Mouse (Mus musculus) limb, embryonic 13.5 days (tissue): ENCODE measurements at regions not wholly inside any gene's neighbourhood (a gene's known extent, or its start where the extent isn't known, plus 50 kb on each side); places are given as distances from the start of the nearest gene placed in this dataset.
A peak's percentile ranks its signal among the peaks of the same experiment; 100 is the strongest.

Experiments used
- ATAC-seq: fragments of 200-750 bp; cut with Nextera tagmentation; 2 replicates; pipeline ENCODE4 v1.8.0; 2017; ENCODE audit warnings: low read depth, moderate number of reproducible peaks, moderate TSS enrichment; ENCODE audit not compliant: low FRiP score
- H3K27ac ChIP-seq: fragments of 300-500 bp; sonication (generic); 2 replicates; pipeline ENCODE4 v1.5.1; 2015; ENCODE audit warnings: inconsistent platforms, mild to moderate bottlenecking, moderate library complexity
- H3K27me3 ChIP-seq: fragments of 300-500 bp; sonication (generic); 2 replicates; pipeline ENCODE4 v1.6.1; 2015; ENCODE audit warnings: mild to moderate bottlenecking, inconsistent platforms
- H3K36me3 ChIP-seq: fragments of 300-500 bp; sonication (generic); 2 replicates; pipeline ENCODE4 v1.6.1; 2015; ENCODE audit warnings: inconsistent platforms, mild to moderate bottlenecking, moderate library complexity
- H3K4me1 ChIP-seq: fragments of 300-500 bp; sonication (generic); 2 replicates; pipeline ENCODE4 v1.6.1; 2015; ENCODE audit warnings: inconsistent platforms
- H3K4me2 ChIP-seq: fragments of 300-500 bp; sonication (generic); replicated peaks from 2 replicates; pipeline ENCODE4 v1.6.1; 2015; ENCODE audit warnings: inconsistent platforms, mild to moderate bottlenecking, moderate library complexity
- H3K4me3 ChIP-seq: fragments of 300-500 bp; sonication (generic); 2 replicates; pipeline ENCODE4 v1.5.1; 2015; ENCODE audit warnings: moderate library complexity, mild to moderate bottlenecking, inconsistent platforms
- H3K9ac ChIP-seq: fragments of 300-500 bp; sonication (generic); 2 replicates; pipeline ENCODE4 v1.6.1; 2015; ENCODE audit warnings: mild to moderate bottlenecking, inconsistent platforms
- H3K9me3 ChIP-seq: fragments of 300-500 bp; sonication (generic); 2 replicates; pipeline ENCODE4 v1.6.1; 2016; ENCODE audit warnings: inconsistent platforms
- WGBS: fragments of 180-500 bp; shearing (Covaris S2); methylation state at CpG from one replicate; pipeline ENCODE4 v1.1.7; 2015; 5-methylcytosine and 5-hydroxymethylcytosine counted together

DNA sequence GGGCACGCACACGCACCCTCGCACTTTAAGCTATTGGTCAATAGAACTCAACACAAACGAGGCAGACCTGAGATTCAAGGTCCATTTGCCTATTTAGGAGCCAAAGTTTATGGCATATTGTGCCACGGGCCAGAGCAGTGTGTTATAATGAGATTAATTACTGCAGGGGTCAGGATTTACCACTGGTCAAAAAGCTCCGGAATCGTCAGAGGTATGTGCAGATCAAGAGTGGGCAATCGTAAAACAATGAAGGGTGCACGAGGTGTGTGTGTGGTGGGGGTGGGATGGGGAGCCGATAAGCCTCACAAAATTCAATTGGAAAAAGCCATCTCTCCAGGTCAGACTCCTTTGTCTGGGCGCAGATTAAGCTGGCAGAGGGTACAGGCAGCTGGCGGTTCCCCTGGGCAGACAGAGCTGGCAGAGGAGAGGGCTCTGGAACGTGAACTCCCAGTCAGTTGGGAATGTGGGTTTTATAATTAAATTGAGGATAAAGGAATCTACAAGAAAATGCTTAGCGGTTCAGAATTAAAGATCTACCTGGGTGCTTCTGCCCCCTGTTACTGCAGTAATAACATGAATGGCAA, 97.4 kb upstream of the Itga6 start:
- H3K4me3 ChIP-seq, result no peak overlapping the region
- no peaks in the 10 kb centered on the region for H3K27me3 ChIP-seq
- no peak overlapping the region for H3K4me2 ChIP-seq
- WGBS, result 67% methylated on average over 14 of the region's 14 CpGs
- no peak overlapping the region for H3K27ac ChIP-seq
- no peaks in the 10 kb centered on the region for H3K9me3 ChIP-seq
- peaks cover 15% of the 10 kb centered on the region for H3K4me1 ChIP-seq
- no peak for ATAC-seq
- H3K36me3 ChIP-seq, result no peaks in the 10 kb centered on the region
- H3K9ac ChIP-seq, result no peak overlapping the region

DNA sequence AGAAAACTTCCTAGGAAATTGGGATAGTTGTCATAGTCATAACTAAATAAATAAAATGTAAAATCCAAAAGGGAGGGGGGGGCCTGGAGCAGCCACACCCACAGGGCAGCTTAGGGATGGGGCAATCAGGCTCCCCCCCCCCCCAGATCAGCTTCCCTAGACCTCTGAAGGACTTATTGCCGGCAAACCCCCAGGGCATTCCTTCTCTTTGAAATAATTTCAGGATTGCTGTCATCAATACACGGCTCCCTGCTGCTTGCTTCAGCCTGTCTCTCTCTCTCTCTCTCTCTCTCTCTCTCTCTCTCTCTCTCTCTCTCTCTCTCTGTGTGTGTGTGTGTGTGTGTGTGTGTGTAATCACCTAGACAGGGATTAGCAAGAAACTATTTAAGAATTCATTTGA, 93.8 kb upstream of the Itga6 start:
- Histone ChIP-seq H3K4me1 (peaks cover 28% of the 10 kb centered on the region), H3K9me3 (no peaks in the 10 kb centered on the region), H3K4me2 (no peak overlapping the region; the same call in 1 of the 2 replicates), H3K9ac (no peak overlapping the region), H3K27me3 (no peaks in the 10 kb centered on the region), H3K36me3 (no peaks in the 10 kb centered on the region), H3K27ac (no peak overlapping the region), H3K4me3 (no peak overlapping the region)
- WGBS, result 12% methylated on average over 2 of the region's 2 CpGs
- ATAC-seq, result no peak

DNA sequence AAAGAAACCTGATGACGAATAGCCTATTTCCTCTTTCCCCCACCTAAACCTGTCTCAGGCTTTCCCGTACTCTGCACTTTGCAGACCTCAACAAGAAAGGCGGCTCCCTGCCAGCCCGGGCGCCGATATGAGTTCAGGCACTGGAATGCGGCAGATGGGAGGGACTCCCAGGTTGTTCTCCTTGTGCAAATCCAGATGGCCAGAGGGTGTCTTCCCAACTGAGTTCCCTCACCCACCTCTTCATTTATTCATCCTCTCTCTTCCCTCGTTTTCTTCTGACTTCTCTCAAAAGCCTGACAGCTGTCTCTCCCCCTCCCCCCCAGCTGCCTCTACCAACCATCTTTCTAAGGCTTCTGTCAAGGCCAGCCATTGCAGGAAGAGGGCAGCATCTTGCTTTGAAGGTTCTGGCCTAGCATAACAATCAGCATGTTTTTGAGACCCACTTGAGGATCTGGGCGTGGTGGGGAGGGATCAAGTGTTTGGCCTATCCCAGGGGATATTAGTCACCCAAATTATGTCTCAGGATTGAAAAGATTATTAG, 93.1 kb upstream of the Itga6 start:
- Histone ChIP-seq H3K27ac (no peak overlapping the region), H3K4me2 (peak overlapping the region; percentile 36), H3K4me1 (peaks cover 28% of the 10 kb centered on the region), H3K9ac (no peak overlapping the region), H3K4me3 (no peak overlapping the region), H3K36me3 (no peaks in the 10 kb centered on the region), H3K27me3 (no peaks in the 10 kb centered on the region), H3K9me3 (no peaks in the 10 kb centered on the region)
- 8% methylated on average over 9 of the region's 9 CpGs for WGBS
- no peak for ATAC-seq

DNA sequence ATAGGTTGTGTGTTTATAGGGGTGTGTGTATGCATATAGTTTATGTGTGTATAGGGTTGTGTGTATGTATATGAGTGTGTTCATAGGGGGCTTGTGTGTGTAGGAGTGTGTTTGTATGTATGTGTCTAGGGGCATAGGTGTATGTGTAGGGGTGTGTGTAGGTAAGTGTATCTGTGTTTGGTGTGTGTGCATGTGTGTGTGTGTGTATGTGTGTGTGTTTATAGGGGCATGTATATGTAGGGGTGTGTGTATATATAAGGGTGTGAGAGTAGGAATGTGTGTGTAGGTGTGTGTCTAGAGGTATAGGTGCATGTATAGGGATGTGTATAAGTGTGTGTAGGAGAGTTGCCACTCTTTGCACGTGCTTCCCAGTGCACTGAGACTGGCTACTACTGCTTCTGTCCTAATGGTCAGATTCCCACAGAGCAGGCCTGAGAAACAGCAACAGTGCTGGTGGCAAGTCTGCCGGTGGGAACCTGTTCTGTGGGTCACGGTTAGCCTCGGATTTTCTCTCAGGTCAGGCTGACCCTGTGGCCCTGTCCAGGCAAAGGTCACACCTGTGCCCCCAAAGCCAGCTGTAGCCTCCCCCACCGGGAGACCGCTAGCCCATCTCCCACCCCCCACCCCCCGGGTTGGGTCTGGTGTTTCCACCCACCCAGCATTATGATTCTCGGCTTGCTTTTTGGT, 90.5 kb upstream of the Itga6 start:
- WGBS, result 29% methylated on average over 8 of the region's 8 CpGs
- Histone ChIP-seq H3K27me3 (no peaks in the 10 kb centered on the region), H3K4me3 (no peak overlapping the region), H3K9me3 (no peaks in the 10 kb centered on the region), H3K9ac (no peak overlapping the region), H3K4me1 (peaks cover 23% of the 10 kb centered on the region), H3K4me2 (peak overlapping the region; percentile 66), H3K27ac (no peak overlapping the region), H3K36me3 (no peaks in the 10 kb centered on the region)
- 0 out of 2 replicates have a peak, but pooled peaks have one; percentile 15 for ATAC-seq

DNA sequence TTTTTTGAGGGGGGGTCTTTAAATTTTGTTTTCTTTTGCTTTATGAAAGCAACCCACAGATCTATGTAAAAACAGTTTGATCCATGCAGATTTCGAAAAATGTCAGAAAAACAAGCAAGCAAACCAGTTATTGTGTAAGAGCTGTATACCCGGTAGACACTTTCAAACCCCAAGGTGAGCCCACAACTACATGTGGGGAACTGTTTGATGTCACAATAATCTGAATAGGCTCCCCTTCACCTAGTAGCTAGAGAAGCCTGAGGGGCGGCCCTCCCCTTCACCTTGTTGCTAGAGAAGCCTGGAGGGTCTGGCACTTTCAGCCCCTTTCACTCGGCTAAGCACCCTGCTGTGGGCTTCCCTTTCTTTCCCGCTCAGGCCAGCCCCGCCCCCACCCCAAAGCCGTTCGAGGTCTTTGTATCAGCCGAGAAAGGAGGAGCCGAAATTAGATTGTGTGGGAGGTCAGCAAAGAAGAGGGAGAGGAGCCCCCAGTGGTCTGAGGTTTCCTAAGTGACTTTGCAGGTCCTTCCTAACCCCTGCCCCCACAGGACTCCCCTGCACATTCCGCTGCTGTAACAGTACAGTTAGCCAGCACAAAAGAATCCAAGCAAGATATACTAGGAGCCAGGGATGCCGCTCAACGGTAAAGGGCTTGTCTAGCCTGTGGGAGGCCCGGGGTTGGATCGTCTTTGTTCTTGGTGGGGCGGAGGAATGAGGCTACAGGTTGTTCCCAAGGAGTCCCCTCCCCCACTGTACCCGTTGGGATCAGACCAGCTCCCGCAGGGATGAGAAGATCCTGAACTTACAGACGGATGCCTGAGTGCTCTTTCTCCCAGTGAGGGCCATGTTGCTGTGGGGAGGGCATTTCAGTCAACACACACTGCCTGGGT, 89.7 kb upstream of the Itga6 start:
- Histone ChIP-seq H3K4me1 (peaks cover 26% of the 10 kb centered on the region), H3K36me3 (no peaks in the 10 kb centered on the region), H3K27ac (0 out of 2 replicates have a peak overlapping the region, but pooled peaks have one; percentile 48), H3K4me3 (peak overlapping the region; percentile 38), H3K9me3 (no peaks in the 10 kb centered on the region), H3K9ac (peak overlapping the region; percentile 62), H3K27me3 (no peaks in the 10 kb centered on the region), H3K4me2 (peak overlapping the region; percentile 66)
- WGBS, result 3% methylated on average over 19 of the region's 19 CpGs
- peak; percentile 57; the same call in 1 of the 2 replicates for ATAC-seq

DNA sequence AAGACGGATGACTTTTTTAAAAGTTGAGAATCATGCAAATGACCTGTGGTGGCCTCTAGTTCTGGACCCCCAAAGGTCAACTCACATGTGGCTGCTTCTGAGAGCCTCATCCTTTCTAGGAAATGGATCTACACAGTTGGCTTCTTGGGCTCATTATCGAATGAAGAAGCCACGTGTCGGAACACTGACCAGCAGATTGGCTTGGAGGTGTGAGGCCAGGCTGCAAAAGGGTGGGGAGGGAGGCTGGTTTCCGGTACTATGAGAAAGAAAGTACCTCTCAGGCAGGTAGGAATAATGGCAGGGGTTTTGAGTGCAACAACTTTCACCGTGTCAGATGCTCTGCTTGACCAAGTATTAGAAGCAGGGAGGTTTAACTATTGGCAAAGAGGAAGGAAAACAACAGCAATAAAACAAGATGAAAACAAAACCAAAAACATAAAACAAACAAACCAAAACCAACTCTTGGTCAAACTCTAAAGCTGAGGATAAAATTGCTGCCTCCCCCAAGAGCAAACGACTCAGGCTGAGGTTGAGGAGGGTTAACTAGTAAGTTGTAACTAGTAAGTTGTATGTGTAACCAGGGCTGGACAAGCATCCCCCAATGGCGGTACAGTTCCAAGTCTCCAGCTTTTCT, 88.7 kb upstream of the Itga6 start:
- Histone ChIP-seq H3K36me3 (no peaks in the 10 kb centered on the region), H3K27me3 (no peaks in the 10 kb centered on the region), H3K4me1 (peaks cover 24% of the 10 kb centered on the region), H3K27ac (no peak overlapping the region), H3K4me3 (no peak overlapping the region), H3K9me3 (no peaks in the 10 kb centered on the region), H3K9ac (no peak overlapping the region), H3K4me2 (no peak overlapping the region; the same call in 1 of the 2 replicates)
- WGBS, result 69% methylated on average over 8 of the region's 8 CpGs
- ATAC-seq, result no peak

DNA sequence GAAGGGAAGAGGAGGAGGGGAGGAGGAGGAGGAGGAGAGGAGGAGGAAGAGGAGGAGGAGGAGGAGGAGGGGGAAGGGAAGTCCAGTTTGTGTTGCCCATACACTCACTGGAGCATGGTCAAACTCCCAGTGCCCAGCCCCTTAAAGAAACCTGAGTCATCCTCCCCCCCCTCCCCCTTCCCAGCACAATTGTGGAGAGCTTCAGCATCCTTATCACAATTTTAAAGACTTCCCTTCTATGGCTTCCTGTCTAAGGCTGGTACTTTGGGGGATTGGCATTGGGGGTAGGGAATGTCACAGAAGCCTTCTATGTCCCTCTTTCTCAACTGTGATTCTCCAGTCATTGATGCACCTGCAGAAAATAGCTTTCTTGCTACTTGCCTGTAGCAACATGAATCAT, 84.0 kb upstream of the Itga6 start:
- H3K9ac ChIP-seq, result no peak overlapping the region
- H3K9me3 ChIP-seq, result no peaks in the 10 kb centered on the region
- no peak for ATAC-seq
- H3K27me3 ChIP-seq, result no peaks in the 10 kb centered on the region
- no peak overlapping the region for H3K4me3 ChIP-seq
- no peak overlapping the region for H3K27ac ChIP-seq
- no peaks in the 10 kb centered on the region for H3K36me3 ChIP-seq
- H3K4me1 ChIP-seq, result peaks cover 4% of the 10 kb centered on the region; the same call in 1 of the 2 replicates
- H3K4me2 ChIP-seq, result no peak overlapping the region

DNA sequence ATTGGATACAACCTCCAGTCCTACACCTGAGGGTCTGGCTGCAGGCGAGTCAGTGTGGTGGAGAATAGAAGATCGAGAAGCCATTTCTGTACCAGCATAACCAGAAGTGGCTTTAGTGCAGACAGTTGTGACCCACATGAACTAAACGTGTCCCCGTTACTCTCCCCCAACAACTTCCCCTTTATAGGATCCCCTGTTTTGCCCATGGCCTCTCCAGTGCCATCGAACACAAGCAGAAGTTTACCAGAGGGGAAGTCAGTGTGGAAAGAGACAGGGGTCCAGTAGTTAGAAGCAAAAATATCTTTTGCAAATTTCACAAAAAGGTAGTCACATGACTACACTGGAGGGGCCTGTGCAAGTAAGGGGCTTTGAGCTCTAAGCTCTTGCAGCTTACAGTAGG, 83.4 kb upstream of the Itga6 start:
- H3K4me3 ChIP-seq, result no peak overlapping the region
- 87% methylated on average over 5 of the region's 5 CpGs for WGBS
- peaks cover 4% of the 10 kb centered on the region; the same call in 1 of the 2 replicates for H3K4me1 ChIP-seq

DNA sequence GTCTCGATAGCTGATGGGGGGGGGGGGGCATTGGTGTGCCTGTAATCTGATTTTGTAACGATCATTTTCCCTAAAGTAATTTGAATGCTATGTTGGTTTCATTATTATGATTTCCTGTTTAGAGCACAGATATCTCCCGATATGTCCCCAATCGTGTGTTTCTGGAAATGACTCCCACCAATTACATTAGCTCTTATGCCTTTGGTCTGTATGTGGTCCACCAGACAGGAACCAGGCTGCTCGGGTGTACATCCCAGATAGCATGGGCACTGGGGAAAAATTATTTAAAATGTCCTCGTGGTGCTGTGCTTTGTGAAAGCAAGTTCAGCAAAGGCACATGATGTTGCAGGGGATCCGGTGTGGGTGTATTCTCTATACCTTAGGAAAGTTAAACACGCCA, 82.0 kb upstream of the Itga6 start:
- no peaks in the 10 kb centered on the region for H3K27me3 ChIP-seq
- no peaks in the 10 kb centered on the region for H3K36me3 ChIP-seq
- no peaks in the 10 kb centered on the region for H3K9me3 ChIP-seq
- H3K9ac ChIP-seq, result no peak overlapping the region
- no peak overlapping the region for H3K4me3 ChIP-seq
- no peak overlapping the region for H3K4me2 ChIP-seq
- ATAC-seq, result no peak
- H3K4me1 ChIP-seq, result 0 out of 2 replicates have a peak, but pooled peaks cover 4% of the 10 kb centered on the region
- no peak overlapping the region for H3K27ac ChIP-seq
- WGBS, result 83% methylated on average over 8 of the region's 8 CpGs

More for the DNA sequence above, 83.4 kb upstream of the Itga6 start:
- no peak overlapping the region for H3K27ac ChIP-seq
- no peak overlapping the region for H3K9ac ChIP-seq
- no peak overlapping the region for H3K4me2 ChIP-seq
- no peaks in the 10 kb centered on the region for H3K27me3 ChIP-seq
- H3K36me3 ChIP-seq, result no peaks in the 10 kb centered on the region
- H3K9me3 ChIP-seq, result no peaks in the 10 kb centered on the region
- ATAC-seq, result no peak

DNA sequence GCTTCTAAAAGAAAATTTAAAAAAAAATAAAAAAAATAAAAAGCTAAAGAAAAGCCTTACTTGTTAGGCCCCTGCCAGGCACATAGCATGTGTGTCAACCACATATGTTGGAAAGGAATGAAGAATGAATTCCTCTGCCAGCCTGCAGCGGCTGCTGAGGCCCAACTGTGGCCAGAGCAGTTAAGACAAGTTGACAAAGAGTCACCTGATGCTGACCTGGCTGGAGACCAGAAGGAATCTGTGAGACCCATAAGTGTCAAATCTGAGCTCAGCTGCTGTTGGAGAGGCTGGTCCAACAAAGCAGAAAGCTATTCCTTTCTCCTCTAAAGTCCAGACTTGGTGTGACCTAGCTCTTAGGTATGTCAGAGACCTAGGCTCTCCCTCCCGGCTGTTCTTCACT, 78.5 kb upstream of the Itga6 start:
- WGBS, result 67% methylated on average over 2 of the region's 2 CpGs
- no peak for ATAC-seq

DNA sequence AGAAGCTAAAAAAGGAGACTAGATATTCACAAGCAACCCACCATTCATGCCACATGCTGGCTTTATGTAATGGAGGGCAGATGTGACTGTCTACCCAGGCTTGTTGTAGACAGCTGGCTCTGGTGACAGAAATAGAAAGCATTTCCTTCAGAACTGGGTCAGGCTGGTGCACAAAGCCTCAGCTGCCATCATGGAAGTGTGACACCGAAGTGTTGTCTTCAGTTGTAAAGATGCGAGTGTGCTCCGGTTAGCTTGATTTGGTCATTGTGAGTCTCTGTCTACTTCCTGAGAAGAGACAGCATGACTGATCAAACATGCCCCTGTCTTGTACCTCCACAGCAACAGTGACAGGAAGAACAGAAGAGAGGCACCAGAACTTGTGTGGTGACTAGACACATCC, 77.7 kb upstream of the Itga6 start:
- Histone ChIP-seq H3K4me2 (no peak overlapping the region), H3K27me3 (no peaks in the 10 kb centered on the region), H3K9ac (no peak overlapping the region), H3K4me3 (no peak overlapping the region), H3K4me1 (peaks cover 2% of the 10 kb centered on the region), H3K27ac (no peak overlapping the region), H3K36me3 (no peaks in the 10 kb centered on the region), H3K9me3 (no peaks in the 10 kb centered on the region)
- 95% methylated on average over 3 of the region's 3 CpGs for WGBS
- ATAC-seq, result no peak

More for the DNA sequence above, 78.5 kb upstream of the Itga6 start:
- no peaks in the 10 kb centered on the region for H3K4me1 ChIP-seq
- H3K36me3 ChIP-seq, result no peaks in the 10 kb centered on the region
- H3K9ac ChIP-seq, result no peak overlapping the region
- H3K27ac ChIP-seq, result peak overlapping the region; percentile 6; the same call in 1 of the 2 replicates
- H3K4me2 ChIP-seq, result no peak overlapping the region
- H3K27me3 ChIP-seq, result no peaks in the 10 kb centered on the region
- no peak overlapping the region for H3K4me3 ChIP-seq
- no peaks in the 10 kb centered on the region for H3K9me3 ChIP-seq
